Mouse (Mus musculus) thymus, postnatal 25 days (tissue): ENCODE results near the gene Tmem198.

ENCODE experiments used
- DNase-seq: peaks from one replicate; pipeline ENCODE4 v3.0.0; 2022

The Tmem198 gene

DNA sequence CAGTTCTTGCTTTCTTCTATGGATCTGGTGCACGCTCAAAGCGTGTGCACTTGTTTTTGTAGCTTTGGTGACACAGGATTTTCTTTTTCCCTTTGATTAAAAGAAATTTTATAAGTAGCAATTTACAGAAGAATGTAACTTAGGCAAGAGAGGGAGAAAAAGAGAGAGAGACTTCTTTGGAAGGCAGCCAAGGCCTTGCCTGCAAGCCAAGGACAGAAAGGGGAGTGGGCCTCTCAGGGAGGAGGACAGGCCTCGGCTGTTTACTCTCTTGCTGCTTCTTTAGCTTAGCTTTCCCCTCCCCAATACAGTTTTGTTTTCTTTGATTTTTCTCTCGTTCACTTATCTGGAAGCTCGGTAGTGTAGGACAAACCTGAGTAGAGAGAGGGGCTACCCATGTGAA is 40.2 kb downstream of the Tmem198 start:
- DNase-seq: no peak

DNA sequence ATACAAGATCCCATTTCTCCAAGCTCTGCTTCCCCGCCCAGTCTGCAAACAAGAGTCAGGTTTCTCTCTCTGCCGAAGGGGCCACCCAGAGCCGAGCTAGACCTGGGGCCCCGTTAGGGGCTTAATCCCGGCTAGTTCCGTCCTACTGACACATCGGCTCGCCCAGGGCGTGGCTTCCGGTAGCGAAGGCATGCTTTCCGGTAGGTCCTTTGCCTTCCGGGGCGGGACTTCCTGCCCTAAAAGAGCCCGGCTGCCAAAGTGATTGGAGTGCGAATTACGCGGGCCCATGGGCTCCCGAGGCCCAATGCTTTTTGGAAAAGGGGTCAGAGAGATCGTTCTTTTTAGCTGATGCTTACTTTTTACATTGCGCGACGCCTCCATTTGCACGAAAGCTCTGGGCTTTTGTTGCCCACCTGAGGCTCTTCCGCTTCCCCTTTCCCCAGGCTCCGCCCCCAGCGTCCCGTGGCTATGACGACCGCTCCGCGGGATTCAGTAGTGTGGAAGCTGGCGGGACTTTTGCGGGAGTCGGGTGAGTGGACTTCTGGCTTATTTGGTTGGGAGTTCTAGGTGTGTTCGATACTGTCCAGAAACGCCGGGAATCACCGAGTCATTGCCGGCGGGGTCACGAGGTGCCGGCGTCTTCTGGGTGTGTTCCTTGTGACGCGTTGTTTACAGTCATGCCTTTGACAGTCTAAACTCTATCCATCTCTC is 42.1 kb downstream of the Tmem198 start, which contains the start of gene Stk11ip:
Stk11ip (plus strand) TSS at position 209 of the 711 bp plus-strand sequence.
- DNase-seq: peak; percentile 90

DNA sequence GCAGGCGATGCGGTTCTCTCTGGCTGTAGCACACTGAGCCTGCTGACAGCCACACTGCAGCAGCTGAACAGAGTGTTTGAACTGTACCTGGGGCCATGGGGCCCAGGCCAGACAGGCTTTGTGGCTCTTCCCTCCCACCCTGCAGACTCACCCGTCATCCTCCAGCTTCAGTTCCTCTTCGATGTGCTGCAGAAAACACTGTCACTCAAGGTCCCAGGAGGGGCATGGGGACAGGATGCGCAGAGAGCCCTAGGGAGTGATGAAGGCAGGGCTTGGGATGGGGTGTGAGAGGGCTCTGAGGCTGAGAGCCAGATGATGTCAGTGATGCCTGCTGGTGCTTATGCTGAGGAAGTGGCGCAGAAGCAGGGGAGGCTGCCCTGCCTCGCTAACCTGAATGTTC is 45.3 kb downstream of the Tmem198 start:
- DNase-seq: no peak

DNA sequence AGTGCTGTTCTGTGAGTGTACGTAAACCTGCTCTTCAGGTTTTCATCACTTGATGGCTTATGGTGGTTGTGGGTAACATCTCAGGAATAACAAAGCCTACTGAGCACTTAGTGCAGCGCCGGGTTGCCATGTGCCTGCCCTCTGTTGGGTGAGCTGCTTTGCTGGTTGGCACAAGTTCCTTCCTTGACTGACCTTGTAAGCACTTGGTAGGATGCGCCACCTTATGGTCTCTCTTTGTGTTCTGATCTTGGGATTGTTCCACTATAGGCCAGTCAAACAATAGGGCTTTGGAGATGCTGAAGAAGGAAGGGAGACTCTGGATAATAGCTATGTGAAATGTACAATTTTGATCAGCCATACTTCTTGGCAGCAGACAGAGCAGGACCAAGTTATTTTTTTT is 51.2 kb downstream of the Tmem198 start:
- no peak for DNase-seq

DNA sequence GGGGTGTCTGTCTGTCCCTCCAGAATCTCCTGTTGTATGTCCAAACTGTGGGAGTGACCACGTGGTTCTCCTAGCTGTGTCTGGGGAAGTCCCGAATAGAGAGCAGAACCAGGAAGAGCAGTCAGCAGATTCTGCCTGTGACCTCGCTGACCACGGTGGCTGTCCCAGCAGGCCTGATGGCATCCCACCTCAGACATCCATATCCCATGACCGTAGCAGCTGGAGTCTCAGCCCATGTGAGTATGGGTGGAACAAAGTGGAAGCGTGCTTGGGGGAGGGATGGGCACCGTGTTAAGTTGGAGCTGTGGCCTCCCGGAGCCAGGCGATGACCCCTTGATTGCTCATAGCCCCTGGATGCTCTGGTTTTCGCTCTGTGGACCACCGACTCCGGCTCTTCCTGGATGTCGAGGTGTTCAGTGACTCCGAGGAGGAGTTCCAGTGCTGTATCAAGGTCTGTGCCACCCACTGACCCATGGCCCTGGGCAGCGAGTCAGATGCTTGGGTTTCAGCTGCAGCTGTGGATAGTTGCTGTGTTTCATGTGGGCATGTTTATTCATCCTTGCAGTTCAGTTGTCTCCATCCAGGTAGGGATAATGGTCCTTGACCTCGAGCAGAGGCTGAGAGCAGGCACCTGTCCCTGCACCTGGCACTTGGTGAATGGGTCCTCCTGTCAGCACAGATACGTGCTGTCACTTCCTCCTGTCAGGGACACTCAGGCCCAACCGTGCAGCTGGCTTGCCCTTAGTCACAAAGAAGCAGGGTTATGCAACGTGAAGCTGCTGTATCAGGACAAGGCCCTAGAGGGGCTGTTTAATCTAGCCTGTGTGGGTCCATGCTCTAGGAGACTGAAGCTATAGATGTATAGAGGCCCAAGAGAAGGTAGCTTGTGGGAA is 53.2 kb downstream of the Tmem198 start:
- no peak for DNase-seq

DNA sequence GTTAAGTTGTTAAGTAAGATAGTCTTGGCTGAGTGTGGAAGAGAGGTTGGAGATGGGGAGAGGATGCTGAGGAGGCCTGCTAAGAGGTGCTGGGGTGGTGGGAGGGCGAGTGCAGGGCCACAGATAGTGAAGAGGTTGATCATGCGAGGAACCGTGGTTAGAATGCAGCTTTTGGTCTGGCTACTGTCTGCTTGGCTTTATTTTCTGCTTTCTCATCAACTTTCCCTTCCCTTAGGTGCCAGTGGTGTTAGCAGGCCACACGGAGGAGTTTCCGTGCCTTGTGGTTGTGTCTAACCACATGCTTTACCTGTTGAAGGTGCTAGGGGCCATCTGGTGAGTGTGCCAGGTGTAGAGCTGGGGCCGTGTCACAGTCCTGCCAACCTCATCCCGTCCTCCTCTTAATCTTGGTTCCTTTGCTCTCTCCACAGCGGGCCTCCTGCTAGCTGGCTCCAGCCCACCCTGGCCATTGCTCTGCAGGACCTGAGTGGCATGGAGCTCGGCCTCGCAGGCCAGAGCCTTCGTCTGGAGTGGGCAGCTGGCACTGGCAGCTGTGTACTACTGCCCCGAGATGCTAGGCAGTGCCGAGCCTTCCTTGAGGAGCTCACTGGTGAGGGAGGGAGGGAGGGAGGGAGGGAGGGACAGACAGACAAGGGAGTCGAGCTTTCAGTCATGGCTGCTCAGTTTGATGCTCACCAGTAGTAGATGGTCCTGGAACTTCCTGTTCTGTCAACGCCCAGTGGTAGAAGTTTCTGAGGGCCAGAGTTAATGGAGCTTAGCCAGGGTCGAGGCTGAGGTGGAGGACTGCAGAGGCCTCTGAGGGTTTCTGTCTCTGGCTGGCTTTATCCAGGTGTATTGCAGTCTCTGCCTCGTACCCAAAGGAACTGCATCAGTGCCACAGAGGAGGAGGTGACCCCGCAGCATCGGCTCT is 54.3 kb downstream of the Tmem198 start:
- no peak for DNase-seq
